Mouse (Mus musculus) lung, embryonic 15.5 days (tissue): ENCODE measurements around the gene H2-Q6. TPM values are rescaled to one million over a fixed set of nuclear protein-coding genes. Genes with fewer than 3 reads are reported as not detected.
"Not testable (repeated sequence)": the region's sequence is repeated elsewhere in the genome, so short reads cannot be mapped to it uniquely, and the experiment has no call there.

Experiments
- ATAC-seq: fragments of 200-750 bp; cut with Nextera tagmentation; 2 replicates; pipeline ENCODE4 v1.8.0; 2017; ENCODE audit warnings: moderate number of reproducible peaks, borderline replicate concordance; ENCODE audit not compliant: low FRiP score, low TSS enrichment; ENCODE audit errors: extremely low read depth
- H3K27ac ChIP-seq: fragments of 300-500 bp; sonication (generic); 2 replicates; pipeline ENCODE4 v1.5.1; 2015; ENCODE audit warnings: moderate library complexity, mild to moderate bottlenecking, inconsistent platforms
- H3K27me3 ChIP-seq: fragments of 300-500 bp; sonication (generic); 2 replicates; pipeline ENCODE4 v1.6.1; 2015; ENCODE audit warnings: inconsistent platforms
- H3K36me3 ChIP-seq: fragments of 300-500 bp; sonication (generic); 2 replicates; pipeline ENCODE4 v1.6.1; 2015; ENCODE audit warnings: inconsistent platforms
- H3K4me1 ChIP-seq: fragments of 300-500 bp; sonication (generic); 2 replicates; pipeline ENCODE4 v1.6.1; 2015; ENCODE audit warnings: inconsistent platforms
- H3K4me2 ChIP-seq: fragments of 300-500 bp; sonication (generic); 2 replicates; pipeline ENCODE4 v1.6.1; 2015; ENCODE audit warnings: inconsistent platforms, mild to moderate bottlenecking, moderate library complexity
- H3K4me3 ChIP-seq: fragments of 300-500 bp; sonication (generic); 2 replicates; pipeline ENCODE4 v1.5.1; 2015; ENCODE audit warnings: mild to moderate bottlenecking, inconsistent platforms
- H3K9ac ChIP-seq: fragments of 300-500 bp; sonication (generic); 2 replicates; pipeline ENCODE4 v1.6.1; 2015; ENCODE audit warnings: inconsistent platforms
- H3K9me3 ChIP-seq: fragments of 300-500 bp; sonication (generic); 2 replicates; pipeline ENCODE4 v1.6.1; 2016; ENCODE audit warnings: inconsistent platforms
- WGBS: fragments of 180-500 bp; shearing (Covaris S2); methylation state at CpG from one replicate; pipeline ENCODE4 v1.1.7; 2015; 5-methylcytosine and 5-hydroxymethylcytosine counted together
- polyA plus RNA-seq: library from polyadenylated mRNA; unstranded; fragments of >200 nt; fragmentation: Nextera tagmentation; extraction: Ambion mirVana; gene quantifications from 2 replicates; pipeline ENCODE4 v1.2.1, GENCODE M21; 2015

H2-Q6 gene
- polyA plus RNA-seq = 0.76 and 1.1 TPM in 2 replicates

- not testable (repeated sequence) for H3K9me3 ChIP-seq, H3K36me3 ChIP-seq, H3K4me1 ChIP-seq, H3K9ac ChIP-seq, H3K27ac ChIP-seq
- peaks cover 43% of the 10 kb centered on the region for H3K27me3 ChIP-seq
- WGBS = 1% methylated on average over 58 of the region's 66 CpGs
- H3K4me2 ChIP-seq = peak within 1 kb of the TSS; percentile 70
- H3K4me3 ChIP-seq = peak within 1 kb of the TSS; percentile 33
- peak; percentile 58; the same call in 1 of the 2 replicates for ATAC-seq
Measured at GRCm38 (mm10) chr17:35424624-35425416, at the start of gene H2-Q6. TSS of gene H2-Q6 (plus strand) at chr17:35424850.

- Histone ChIP-seq H3K36me3 (no peaks in the 10 kb centered on the region), H3K4me2 (peak within 1 kb of the TSS; percentile 95), H3K27ac (0 out of 2 replicates have a peak within 1 kb of the TSS, but pooled peaks have one; percentile 1), H3K9ac (peak within 1 kb of the TSS; percentile 51), H3K4me3 (peak within 1 kb of the TSS; percentile 58), H3K4me1 (peaks cover 5% of the 10 kb centered on the region), H3K9me3 (no peaks in the 10 kb centered on the region; the same call in 1 of the 2 replicates), H3K27me3 (peaks cover 12% of the 10 kb centered on the region)
- ATAC-seq = peak; percentile 95
- under 1% methylated on average over 16 of the region's 16 CpGs for WGBS
Measured at GRCm38 (mm10) chr17:35379369-35379728, 45.3 kb upstream of the H2-Q6 start, which contains the start of gene H2-Q4. TSS of gene H2-Q4 (plus strand) at chr17:35379617.

- Histone ChIP-seq H3K27me3 (peaks cover 12% of the 10 kb centered on the region), H3K36me3 (no peaks in the 10 kb centered on the region), H3K9ac (peak overlapping the region; percentile 51), H3K4me2 (peak overlapping the region; percentile 95), H3K27ac (0 out of 2 replicates have a peak overlapping the region, but pooled peaks have one; percentile 1), H3K4me1 (peaks cover 5% of the 10 kb centered on the region), H3K4me3 (peak overlapping the region; percentile 58), H3K9me3 (no peaks in the 10 kb centered on the region; the same call in 1 of the 2 replicates)
- WGBS = under 1% methylated on average over 68 of the region's 70 CpGs
- peak; percentile 62; the same call in 1 of the 2 replicates for ATAC-seq
Measured at GRCm38 (mm10) chr17:35379729-35380451, 44.8 kb upstream of the H2-Q6 start.

GRCm38 (mm10) chr17:35389796-35390195, 34.9 kb upstream of the H2-Q6 start:
- H3K4me3 ChIP-seq, H3K36me3 ChIP-seq, H3K27me3 ChIP-seq, H3K9me3 ChIP-seq, H3K27ac ChIP-seq, H3K4me2 ChIP-seq, H3K4me1 ChIP-seq, H3K9ac ChIP-seq, ATAC-seq: not testable (repeated sequence)
- 5% methylated on average over 7 of the region's 7 CpGs for whole genome bisulfite sequencing

GRCm38 (mm10) chr17:35392671-35393070, 32.0 kb upstream of the H2-Q6 start:
- not testable (repeated sequence) for H3K27me3 ChIP-seq, H3K4me3 ChIP-seq, ATAC-seq, H3K4me1 ChIP-seq, H3K9me3 ChIP-seq, H3K4me2 ChIP-seq, H3K9ac ChIP-seq, H3K36me3 ChIP-seq, H3K27ac ChIP-seq
- WGBS = 36% methylated on average over 2 of the region's 2 CpGs

GRCm38 (mm10) chr17:35393864-35394800, 30.5 kb upstream of the H2-Q6 start:
- H3K27ac ChIP-seq, H3K9me3 ChIP-seq, H3K4me1 ChIP-seq, H3K36me3 ChIP-seq, H3K9ac ChIP-seq, H3K27me3 ChIP-seq: not testable (repeated sequence)
- Histone ChIP-seq H3K4me3 (peak overlapping the region; percentile 27), H3K4me2 (peak overlapping the region; percentile 53)
- ATAC-seq = peak; percentile 84
- WGBS = 3% methylated on average over 58 of the region's 75 CpGs

- WGBS = 81% methylated on average over 2 of the region's 2 CpGs
- not testable (repeated sequence) for ATAC-seq
Measured at GRCm38 (mm10) chr17:35396956-35397355, 27.7 kb upstream of the H2-Q6 start.

GRCm38 (mm10) chr17:35413057-35413456, 11.6 kb upstream of the H2-Q6 start:
- H3K9ac ChIP-seq = not testable (repeated sequence)
- no CpG with 5 or more reads among the region's 1 CpGs for WGBS

More at GRCm38 (mm10) chr17:35396956-35397355, 27.7 kb upstream of the H2-Q6 start:
- H3K4me1 ChIP-seq, H3K27ac ChIP-seq, H3K9me3 ChIP-seq, H3K4me3 ChIP-seq, H3K9ac ChIP-seq, H3K27me3 ChIP-seq, H3K36me3 ChIP-seq, H3K4me2 ChIP-seq: not testable (repeated sequence)

GRCm38 (mm10) chr17:35415273-35416129, 9.1 kb upstream of the H2-Q6 start:
- 40% methylated on average over 3 of the region's 10 CpGs for WGBS
- H3K27ac ChIP-seq, H3K27me3 ChIP-seq, H3K4me1 ChIP-seq, H3K4me2 ChIP-seq, H3K36me3 ChIP-seq, H3K4me3 ChIP-seq, ATAC-seq, H3K9ac ChIP-seq, H3K9me3 ChIP-seq: not testable (repeated sequence)

More at GRCm38 (mm10) chr17:35413057-35413456, 11.6 kb upstream of the H2-Q6 start:
- H3K27ac ChIP-seq, H3K4me3 ChIP-seq, H3K4me2 ChIP-seq, H3K27me3 ChIP-seq, H3K9me3 ChIP-seq, H3K4me1 ChIP-seq, H3K36me3 ChIP-seq, ATAC-seq: not testable (repeated sequence)

GRCm38 (mm10) chr17:35418772-35419171, 5.9 kb upstream of the H2-Q6 start:
- no peak overlapping the region for H3K4me2 ChIP-seq
- no peaks in the 10 kb centered on the region for H3K36me3 ChIP-seq
- no peak overlapping the region for H3K4me3 ChIP-seq
- ATAC-seq = no peak
- 73% methylated on average over 7 of the region's 7 CpGs for WGBS
- H3K4me1 ChIP-seq = no peaks in the 10 kb centered on the region
- H3K9ac ChIP-seq = no peak overlapping the region
- no peak overlapping the region for H3K27ac ChIP-seq
- H3K9me3 ChIP-seq = no peaks in the 10 kb centered on the region
- H3K27me3 ChIP-seq = peaks cover 14% of the 10 kb centered on the region
